Mouse (Mus musculus): Measurements from ENCODE around the gene Bsnd. TPM values are rescaled to one million over a fixed set of nuclear protein-coding genes. Genes with fewer than 3 reads are reported as not detected.

Bsnd gene
- not detected in 2 replicates for polyA plus RNA-seq (2015; fragmentation: Nextera tagmentation; extraction: Ambion mirVana)

DNA sequence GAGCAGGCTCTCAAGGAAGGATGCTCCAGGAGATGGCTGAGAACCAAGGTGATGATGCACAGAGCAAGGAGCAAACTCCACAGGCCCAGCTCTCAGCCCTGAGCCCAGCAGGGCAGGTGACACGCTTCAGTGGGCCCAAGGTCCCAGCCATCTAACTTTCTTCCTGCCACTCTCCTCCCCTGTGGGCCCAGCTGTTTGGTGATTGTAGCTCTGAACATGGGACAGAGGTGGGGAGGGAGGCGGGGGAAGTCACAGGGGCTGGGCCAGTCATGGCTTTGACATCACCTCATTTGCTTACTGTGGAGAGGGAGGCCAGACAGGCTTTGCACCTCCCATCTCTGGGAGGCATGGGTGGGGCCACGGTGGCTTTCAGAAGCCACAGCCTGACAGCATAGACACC is at the start of gene Bsnd:
Gene Bsnd, minus strand, starts transcription at position 168 of the 400 bp plus-strand sequence.
- Histone ChIP-seq H3K36me3 (ENCODE audit: poor library complexity, severe bottlenecking) (no peaks in the 10 kb centered on the region), H3K4me2 (no peak within 1 kb of the TSS), H3K4me3 (no peak within 1 kb of the TSS), H3K9ac (no peak within 1 kb of the TSS), H3K9me3 (replicated peaks) (no peaks in the 10 kb centered on the region), H3K27me3 (no peaks in the 10 kb centered on the region), H3K27ac (no peak within 1 kb of the TSS), H3K4me1 (no peaks in the 10 kb centered on the region)
- 65% methylated on average over 3 of the region's 3 CpGs for WGBS
- no peak for ATAC-seq

DNA sequence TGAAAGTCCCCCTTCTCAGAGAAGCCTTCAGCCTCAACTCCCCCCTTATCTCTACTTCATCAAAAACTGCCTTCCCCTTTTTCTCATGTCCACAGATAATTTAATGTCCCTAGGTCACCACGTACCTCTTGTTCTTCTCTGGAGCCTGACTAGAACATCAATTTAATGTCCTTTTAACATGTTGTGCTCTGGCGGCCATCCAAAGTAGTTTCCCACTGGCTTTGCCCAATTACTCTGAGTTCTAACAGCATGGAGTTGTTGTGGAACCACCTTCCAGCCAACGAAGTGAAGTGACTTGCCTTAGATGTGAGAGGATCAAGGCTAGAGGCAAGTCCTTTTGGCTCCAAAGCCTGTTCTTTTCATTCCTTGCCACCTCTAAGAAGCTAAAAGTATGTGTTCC is 49.4 kb upstream of the Bsnd start:
- WGBS, result 61% methylated on average over 3 of the region's 3 CpGs
- Histone ChIP-seq H3K4me2 (no peak overlapping the region), H3K27me3 (no peaks in the 10 kb centered on the region), H3K4me1 (no peaks in the 10 kb centered on the region), H3K9me3 (replicated peaks) (peaks cover 3% of the 10 kb centered on the region; the same call in 1 of the 2 replicates), H3K9ac (no peak overlapping the region), H3K4me3 (no peak overlapping the region), H3K36me3 (ENCODE audit: poor library complexity, severe bottlenecking) (no peaks in the 10 kb centered on the region), H3K27ac (no peak overlapping the region)
- no peak for ATAC-seq

DNA sequence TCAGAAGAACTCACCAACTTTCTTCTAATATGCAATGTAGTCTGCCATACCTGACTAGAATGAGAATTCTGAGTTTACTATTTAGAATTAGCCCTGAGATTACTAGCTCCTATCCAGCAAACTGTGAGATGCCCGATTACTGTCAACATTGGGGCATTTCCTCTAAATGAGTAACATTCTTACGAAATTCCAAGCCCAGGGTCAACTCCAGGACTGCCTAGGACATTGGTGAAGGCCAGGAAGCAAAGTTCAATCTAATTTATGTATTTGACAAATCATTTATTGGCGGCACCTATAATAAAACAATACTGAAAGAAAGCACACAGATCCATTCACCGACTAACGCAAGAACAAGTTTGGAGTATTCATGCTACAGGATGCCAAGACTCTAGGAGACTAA is 47.7 kb upstream of the Bsnd start:
- 87% methylated on average over 5 of the region's 5 CpGs for WGBS
- no peak for ATAC-seq
- peaks cover 3% of the 10 kb centered on the region; the same call in 1 of the 2 replicates for H3K9me3 ChIP-seq (replicated peaks)
- no peak overlapping the region for H3K27ac ChIP-seq
- H3K9ac ChIP-seq, result no peak overlapping the region
- no peaks in the 10 kb centered on the region for H3K4me1 ChIP-seq
- H3K4me2 ChIP-seq, result no peak overlapping the region
- H3K4me3 ChIP-seq, result no peak overlapping the region
- no peaks in the 10 kb centered on the region for H3K27me3 ChIP-seq
- no peaks in the 10 kb centered on the region for H3K36me3 ChIP-seq (ENCODE audit: poor library complexity, severe bottlenecking)

DNA sequence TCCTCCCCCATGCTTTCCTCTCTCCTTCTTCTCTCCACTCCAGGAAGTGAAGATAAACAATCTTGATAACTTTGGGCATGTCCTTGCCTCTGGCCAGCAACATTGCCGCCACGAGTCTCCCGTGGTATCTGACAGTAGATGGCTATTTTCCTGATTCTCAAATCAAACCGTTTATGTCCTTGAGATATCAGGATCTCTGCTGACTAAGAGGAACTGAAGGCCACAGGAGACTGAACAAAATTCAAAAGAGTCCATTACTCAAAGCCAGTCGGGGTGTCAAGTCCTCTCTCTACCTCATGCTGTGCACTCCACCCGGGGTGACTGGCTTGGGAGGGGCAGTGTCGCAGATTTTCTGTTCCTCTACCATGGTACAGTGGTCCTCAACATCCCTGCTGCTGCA is 42.2 kb upstream of the Bsnd start:
- no peak overlapping the region for H3K27ac ChIP-seq
- no peak overlapping the region for H3K4me3 ChIP-seq
- no peak overlapping the region for H3K9ac ChIP-seq
- no peaks in the 10 kb centered on the region for H3K27me3 ChIP-seq
- H3K36me3 ChIP-seq (ENCODE audit: poor library complexity, severe bottlenecking), result no peaks in the 10 kb centered on the region
- peaks cover under 1% of the 10 kb centered on the region; the same call in 1 of the 2 replicates for H3K9me3 ChIP-seq (replicated peaks)
- WGBS, result 87% methylated on average over 7 of the region's 7 CpGs
- no peak overlapping the region for H3K4me2 ChIP-seq
- ATAC-seq, result no peak
- no peaks in the 10 kb centered on the region for H3K4me1 ChIP-seq

GRCm38 (mm10) chr4:106533421-106534080 is 41.5 kb upstream of the Bsnd start:
- H3K27ac ChIP-seq, result no peak overlapping the region
- H3K4me3 ChIP-seq, result no peak overlapping the region
- no peak for ATAC-seq
- H3K4me2 ChIP-seq, result no peak overlapping the region
- 68% methylated on average over 7 of the region's 7 CpGs for WGBS
- no peaks in the 10 kb centered on the region for H3K27me3 ChIP-seq
- no peaks in the 10 kb centered on the region for H3K4me1 ChIP-seq
- H3K36me3 ChIP-seq (ENCODE audit: poor library complexity, severe bottlenecking), result no peaks in the 10 kb centered on the region
- no peaks in the 10 kb centered on the region for H3K9me3 ChIP-seq (replicated peaks)
- no peak overlapping the region for H3K9ac ChIP-seq

DNA sequence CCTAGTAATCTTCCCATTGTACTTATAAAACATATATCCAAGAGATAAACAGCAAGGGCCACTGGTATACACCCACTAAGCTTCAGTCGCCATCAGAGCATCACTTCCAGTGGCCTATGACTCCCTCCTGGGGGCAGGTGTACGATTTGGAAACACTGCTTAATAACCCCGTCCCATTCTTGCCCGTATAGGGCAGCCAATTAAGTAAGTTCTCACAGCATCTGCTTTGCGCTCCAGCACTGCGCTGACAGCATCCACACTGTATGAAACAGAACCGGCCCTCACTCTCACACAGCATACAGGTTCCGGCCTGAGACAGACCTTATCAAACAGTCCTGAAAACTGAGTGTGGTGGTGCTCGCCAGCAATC is 38.0 kb upstream of the Bsnd start:
- 69% methylated on average over 9 of the region's 9 CpGs for WGBS
- ATAC-seq, result peak; percentile 52
- H3K9ac ChIP-seq, result no peak overlapping the region

GRCm38 (mm10) chr4:106529375-106530112 is 37.5 kb upstream of the Bsnd start:
- Histone ChIP-seq H3K4me1 (0 out of 2 replicates have a peak, but pooled peaks cover 3% of the 10 kb centered on the region), H3K4me3 (0 out of 2 replicates have a peak overlapping the region, but pooled peaks have one; percentile 7), H3K36me3 (ENCODE audit: poor library complexity, severe bottlenecking) (no peaks in the 10 kb centered on the region), H3K4me2 (peak overlapping the region; percentile 44), H3K9me3 (replicated peaks) (no peaks in the 10 kb centered on the region), H3K27me3 (no peaks in the 10 kb centered on the region), H3K9ac (0 out of 2 replicates have a peak overlapping the region, but pooled peaks have one; percentile 36), H3K27ac (no peak overlapping the region)
- ATAC-seq, result peak; percentile 94
- 19% methylated on average over 17 of the region's 17 CpGs for WGBS

More for the DNA sequence above, 38.0 kb upstream of the Bsnd start:
- H3K4me2 ChIP-seq, result no peak overlapping the region
- 0 out of 2 replicates have a peak, but pooled peaks cover 3% of the 10 kb centered on the region for H3K4me1 ChIP-seq
- H3K36me3 ChIP-seq (ENCODE audit: poor library complexity, severe bottlenecking), result no peaks in the 10 kb centered on the region
- H3K9me3 ChIP-seq (replicated peaks), result no peaks in the 10 kb centered on the region
- H3K27me3 ChIP-seq, result no peaks in the 10 kb centered on the region
- no peak overlapping the region for H3K27ac ChIP-seq
- H3K4me3 ChIP-seq, result no peak overlapping the region

- H3K4me1 ChIP-seq, result 0 out of 2 replicates have a peak, but pooled peaks cover 3% of the 10 kb centered on the region
- ATAC-seq, result no peak
- H3K27me3 ChIP-seq, result no peaks in the 10 kb centered on the region
- no peaks in the 10 kb centered on the region for H3K9me3 ChIP-seq (replicated peaks)
- H3K27ac ChIP-seq, result no peak overlapping the region
- no peak overlapping the region for H3K4me3 ChIP-seq
- H3K4me2 ChIP-seq, result no peak overlapping the region
- no peak overlapping the region for H3K9ac ChIP-seq
- 77% methylated on average over 7 of the region's 7 CpGs for WGBS
- H3K36me3 ChIP-seq (ENCODE audit: poor library complexity, severe bottlenecking), result no peaks in the 10 kb centered on the region
These were observed 35.9 kb upstream of the Bsnd start for GRCm38 (mm10) chr4:106527856-106528547.

- H3K4me1 ChIP-seq, result 0 out of 2 replicates have a peak, but pooled peaks cover 3% of the 10 kb centered on the region
- H3K9ac ChIP-seq, result no peak overlapping the region
- H3K36me3 ChIP-seq (ENCODE audit: poor library complexity, severe bottlenecking), result no peaks in the 10 kb centered on the region
- no peak overlapping the region for H3K27ac ChIP-seq
- no peaks in the 10 kb centered on the region; the same call in 1 of the 2 replicates for H3K27me3 ChIP-seq
- no peaks in the 10 kb centered on the region for H3K9me3 ChIP-seq (replicated peaks)
- H3K4me2 ChIP-seq, result no peak overlapping the region
- no peak overlapping the region for H3K4me3 ChIP-seq
- no peak for ATAC-seq
- whole genome bisulfite sequencing, result 96% methylated on average over 2 of the region's 2 CpGs
These were observed 32.9 kb upstream of the Bsnd start for GRCm38 (mm10) chr4:106525001-106525400.

GRCm38 (mm10) chr4:106524131-106524530 is 32.0 kb upstream of the Bsnd start:
- no peak overlapping the region for H3K4me3 ChIP-seq
- H3K9me3 ChIP-seq (replicated peaks), result no peaks in the 10 kb centered on the region
- no peak overlapping the region for H3K4me2 ChIP-seq
- no peak for ATAC-seq
- no peaks in the 10 kb centered on the region; the same call in 1 of the 2 replicates for H3K27me3 ChIP-seq
- no peak overlapping the region for H3K9ac ChIP-seq
- H3K36me3 ChIP-seq (ENCODE audit: poor library complexity, severe bottlenecking), result no peaks in the 10 kb centered on the region
- WGBS, result 84% methylated on average over 2 of the region's 2 CpGs
- H3K4me1 ChIP-seq, result 0 out of 2 replicates have a peak, but pooled peaks cover 3% of the 10 kb centered on the region
- H3K27ac ChIP-seq, result no peak overlapping the region

DNA sequence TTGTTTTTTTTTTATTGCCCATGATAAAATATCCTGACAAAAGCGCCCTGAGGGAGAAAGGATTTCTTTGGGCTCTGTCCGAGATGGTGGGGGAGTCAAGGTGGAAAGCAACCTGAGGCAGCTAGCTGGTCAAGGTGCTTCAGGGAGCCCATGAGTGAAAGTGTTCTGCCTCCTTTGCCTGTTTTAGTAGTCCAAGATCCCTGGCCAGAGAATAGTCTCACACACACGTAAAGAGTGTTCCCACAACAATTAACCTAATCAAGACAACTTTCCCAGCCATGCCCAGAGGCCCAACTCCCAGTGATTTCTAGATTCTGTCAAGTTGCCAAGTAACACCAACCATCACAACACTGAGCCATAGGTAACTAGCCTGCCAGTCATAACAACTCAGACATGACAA is 30.5 kb upstream of the Bsnd start:
- Histone ChIP-seq H3K4me3 (no peak overlapping the region), H3K9ac (no peak overlapping the region), H3K4me2 (no peak overlapping the region), H3K27ac (no peak overlapping the region), H3K27me3 (no peaks in the 10 kb centered on the region; the same call in 1 of the 2 replicates), H3K36me3 (ENCODE audit: poor library complexity, severe bottlenecking) (no peaks in the 10 kb centered on the region), H3K9me3 (replicated peaks) (no peaks in the 10 kb centered on the region), H3K4me1 (no peaks in the 10 kb centered on the region)
- WGBS, result 78% methylated on average over 3 of the region's 3 CpGs
- no peak for ATAC-seq

DNA sequence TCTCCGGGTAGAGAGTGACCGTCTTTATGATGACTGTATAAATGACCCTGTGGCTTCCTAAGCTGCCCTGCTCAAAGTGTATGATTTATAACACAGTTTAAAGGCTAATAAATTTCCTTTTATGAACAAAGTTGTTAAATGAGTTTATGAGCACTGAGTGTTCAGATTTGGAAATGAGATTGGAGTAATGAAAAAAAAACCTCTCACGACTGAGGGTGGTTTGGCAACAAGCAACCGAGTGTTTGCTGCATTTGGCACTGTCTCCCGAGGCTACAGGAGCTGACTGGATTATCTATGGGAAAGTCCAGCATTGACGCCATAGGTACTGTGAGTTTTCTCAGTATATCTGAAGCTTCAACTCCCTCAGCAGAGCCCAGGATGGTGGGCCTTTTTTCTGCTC is 22.5 kb upstream of the Bsnd start:
- Histone ChIP-seq H3K9me3 (replicated peaks) (no peaks in the 10 kb centered on the region), H3K27ac (no peak overlapping the region), H3K36me3 (ENCODE audit: poor library complexity, severe bottlenecking) (no peaks in the 10 kb centered on the region), H3K4me2 (no peak overlapping the region), H3K4me3 (no peak overlapping the region), H3K27me3 (no peaks in the 10 kb centered on the region), H3K4me1 (no peaks in the 10 kb centered on the region), H3K9ac (no peak overlapping the region)
- WGBS, result 79% methylated on average over 6 of the region's 6 CpGs
- ATAC-seq, result no peak

Measured in forebrain, embryonic 13.5 days (tissue).